Mouse (Mus musculus) heart, adult 2 months (tissue): ENCODE measurements around the gene Dip2c.

Source experiments
- CTCF ChIP-seq: fragments of 200-600 bp; IDR thresholded peaks from 2 replicates; pipeline ENCODE4 v1.8.1; 2022; ENCODE audit warnings: antibody characterized with exemption, mild to moderate bottlenecking, moderate library complexity
- EP300 ChIP-seq: fragments of 200-500 bp; IDR thresholded peaks from 2 replicates; pipeline ENCODE4 v1.6.1; 2011; ENCODE audit warnings: low read depth, low read length, control low read depth; ENCODE audit not compliant: insufficient read depth
- POLR2A ChIP-seq: fragments of 200-500 bp; IDR thresholded peaks from 2 replicates; pipeline ENCODE4 v1.6.1; 2011; ENCODE audit warnings: mild to moderate bottlenecking, low read depth, low read length, control low read depth; ENCODE audit not compliant: insufficient read depth

DNA sequence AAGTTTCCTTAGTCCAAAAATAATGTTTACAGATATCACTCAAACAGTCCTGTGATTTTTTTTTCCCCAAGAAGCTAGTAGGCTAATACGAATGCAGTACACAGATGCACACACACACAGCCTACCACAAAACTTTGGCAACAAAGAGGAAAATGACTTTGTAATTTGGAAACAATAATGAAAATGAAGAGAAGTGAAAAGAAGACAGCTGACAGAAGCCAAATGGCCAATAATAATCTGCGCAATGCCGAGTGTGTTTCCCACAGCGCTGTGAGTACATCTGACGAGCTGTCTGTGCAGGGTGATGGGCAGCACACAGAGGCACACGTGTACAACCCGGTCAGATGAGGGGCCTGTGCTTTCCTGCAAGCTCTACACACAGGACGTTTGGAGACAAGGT, 430.4 kb downstream of the Dip2c start:
- TF ChIP-seq CTCF: no peak
- no peak for TF ChIP-seq EP300
- TF ChIP-seq POLR2A: no peak
